Mouse (Mus musculus): ENCODE measurements around the gene Gria2. TPM values are rescaled to one million over a fixed set of nuclear protein-coding genes. Genes with fewer than 3 reads are reported as not detected.

Gria2 gene
- 100 to 1,000 TPM; 383 to 396 TPM for total RNA-seq (2021)

GRCm38 (mm10) chr3:80802596-80803081, at the start of gene Gria2:
Gene Gria2 (minus strand): TSS chr3:80802835.
- peak; percentile 93 for DNase-seq
- intact Hi-C loops (cut with DNase I): loop anchor here (5.0 to 10.0 kb wide), 3 partner anchors 720 to 1122 kb away; no protein-coding TSS in a partner anchor

GRCm38 (mm10) chr3:80850947-80851346, 48.3 kb upstream of the Gria2 start:
- DNase-seq: no peak
- intact Hi-C loops (cut with DNase I): no loop called here

GRCm38 (mm10) chr3:80845634-80846033, 43.0 kb upstream of the Gria2 start:
- DNase-seq: no peak
- intact Hi-C loops (cut with DNase I): no loop called here

- DNase-seq: no peak
- intact Hi-C loops (cut with DNase I): no loop called here
These were observed 37.2 kb upstream of the Gria2 start for GRCm38 (mm10) chr3:80839845-80840244.

GRCm38 (mm10) chr3:80837583-80837982, 34.9 kb upstream of the Gria2 start:
- intact Hi-C loops (cut with DNase I): no loop called here
- no peak for DNase-seq

GRCm38 (mm10) chr3:80823975-80824374, 21.3 kb upstream of the Gria2 start:
- DNase-seq: no peak
- intact Hi-C loops (cut with DNase I): no loop called here

- intact Hi-C loops (cut with DNase I): no loop called here
- DNase-seq: no peak
These were observed 16.0 kb upstream of the Gria2 start for GRCm38 (mm10) chr3:80818619-80819018.

- intact Hi-C loops (cut with DNase I): no loop called here
- DNase-seq: no peak
These were observed 11.1 kb upstream of the Gria2 start for GRCm38 (mm10) chr3:80813734-80814133.

GRCm38 (mm10) chr3:80812237-80812636, 9.6 kb upstream of the Gria2 start:
- no peak for DNase-seq
- intact Hi-C loops (cut with DNase I): no loop called here

GRCm38 (mm10) chr3:80805327-80805726, 2.7 kb upstream of the Gria2 start:
- intact Hi-C loops (cut with DNase I): loop anchor here (10.0 kb wide), 2 partner anchors 979 to 1119 kb away; no protein-coding TSS in a partner anchor
- peak; percentile 21 for DNase-seq

GRCm38 (mm10) chr3:80803811-80804210, 1.2 kb upstream of the Gria2 start:
- DNase-seq: peak; percentile 22
- intact Hi-C loops (cut with DNase I): loop anchor here (5.0 to 10.0 kb wide), 3 partner anchors 722 to 1121 kb away; no protein-coding TSS in a partner anchor

GRCm38 (mm10) chr3:80803211-80803610, 576 bp upstream of the Gria2 start:
- peak; percentile 5 for DNase-seq
- intact Hi-C loops (cut with DNase I): loop anchor here (5.0 to 10.0 kb wide), 3 partner anchors 721 to 1122 kb away; no protein-coding TSS in a partner anchor

GRCm38 (mm10) chr3:80801827-80802310, 766 bp downstream of the Gria2 start:
- DNase-seq: no peak
- intact Hi-C loops (cut with DNase I): loop anchor here (5.0 to 10.0 kb wide), 3 partner anchors 720 to 1123 kb away; no protein-coding TSS in a partner anchor

GRCm38 (mm10) chr3:80800995-80801826, 1.4 kb downstream of the Gria2 start:
- peak; percentile 76 for DNase-seq
- intact Hi-C loops (cut with DNase I): loop anchor here (5.0 to 10.0 kb wide), 3 partner anchors 719 to 1124 kb away; no protein-coding TSS in a partner anchor

- intact Hi-C loops (cut with DNase I): loop anchor here (5.0 to 10.0 kb wide), 3 partner anchors 718 to 1124 kb away; no protein-coding TSS in a partner anchor
- peak; percentile 56 for DNase-seq
These were observed 2.2 kb downstream of the Gria2 start for GRCm38 (mm10) chr3:80800299-80800994.

- DNase-seq: no peak
- intact Hi-C loops (cut with DNase I): no loop called here
These were observed 4.7 kb downstream of the Gria2 start for GRCm38 (mm10) chr3:80797935-80798334.

- intact Hi-C loops (cut with DNase I): no loop called here
- DNase-seq: no peak
These were observed 5.9 kb downstream of the Gria2 start for GRCm38 (mm10) chr3:80796764-80797163.

- intact Hi-C loops (cut with DNase I): no loop called here
- no peak for DNase-seq
These were observed 7.4 kb downstream of the Gria2 start for GRCm38 (mm10) chr3:80795284-80795683.

- DNase-seq: no peak
- intact Hi-C loops (cut with DNase I): no loop called here
These were observed 15.4 kb downstream of the Gria2 start for GRCm38 (mm10) chr3:80787116-80787744.

GRCm38 (mm10) chr3:80781144-80781530, 21.5 kb downstream of the Gria2 start:
- intact Hi-C loops (cut with DNase I): no loop called here

More at GRCm38 (mm10) chr3:80781144-80781530, 21.5 kb downstream of the Gria2 start:
- DNase-seq: no peak

All from left cerebral cortex, postnatal 4 days (tissue).